26 mouse cellular contexts compared by ENCODE assay signal in genomic region chr16:45389041-45389440, GRCm38 (mm10).
"Had no signal": no experiment of that assay in that cellular context is flagged by ENCODE, and none has a peak within 500 bp of the region (broad histone marks: within the 10 kb centered on the region; RNA-seq: fewer than 3 reads in every experiment).

No protein-coding gene starts in this region.

- ATAC-seq: hindbrain, embryonic 16.5 days; intestine, embryonic 16.5 days; liver, embryonic 12.5 days had no signal

- H3K27ac ChIP-seq: gastrocnemius, adult 2 months; heart, embryonic 10.5 days; hindbrain, embryonic 10.5 days; hindbrain, embryonic 12.5 days; hindbrain, embryonic 14.5 days; kidney, embryonic 15.5 days; kidney, postnatal 0 days; limb, embryonic 13.5 days; limb, embryonic 15.5 days; liver, embryonic 12.5 days had no signal

- H3K36me3 ChIP-seq: heart, embryonic 10.5 days; heart, embryonic 12.5 days; hindbrain, embryonic 10.5 days; hindbrain, embryonic 12.5 days; kidney, embryonic 15.5 days; limb, embryonic 13.5 days; limb, embryonic 15.5 days; liver, embryonic 12.5 days had no signal

- DNase-seq: gastrocnemius, adult 2 months; gastrocnemius, postnatal 10 days; gastrocnemius, postnatal 25 days; heart, adult 18-20 months; heart, postnatal 10 days; heart, postnatal 4 days; kidney, adult 11 months; kidney, adult 2 months; kidney, adult 9 months; kidney, postnatal 14 days; kidney, postnatal 36 days; layer of hippocampus, adult 9-11 months; layer of hippocampus, postnatal 36 days; left cerebral cortex, postnatal 4 days had no signal

- H3K27me3 ChIP-seq: heart, embryonic 12.5 days; hindbrain, embryonic 12.5 days; kidney, embryonic 15.5 days; limb, embryonic 13.5 days; limb, embryonic 15.5 days; liver, embryonic 12.5 days had no signal

- H3K4me3 ChIP-seq: gastrocnemius, adult 2 months; heart, embryonic 10.5 days; heart, embryonic 12.5 days; hindbrain, embryonic 10.5 days; hindbrain, embryonic 12.5 days; kidney, embryonic 15.5 days; limb, embryonic 13.5 days; limb, embryonic 15.5 days; liver, embryonic 12.5 days had no signal

- H3K4me1 ChIP-seq: heart, embryonic 10.5 days; heart, embryonic 12.5 days; hindbrain, embryonic 10.5 days; hindbrain, embryonic 12.5 days; limb, embryonic 13.5 days; limb, embryonic 15.5 days; liver, embryonic 12.5 days had no signal

- H3K9me3 ChIP-seq: heart, embryonic 10.5 days; heart, embryonic 12.5 days; hindbrain, embryonic 10.5 days; hindbrain, embryonic 12.5 days; kidney, embryonic 15.5 days; limb, embryonic 13.5 days; limb, embryonic 15.5 days; liver, embryonic 12.5 days had no signal
